Mouse (Mus musculus): Measurements from ENCODE around the gene Gm34653.
"Not testable (repeated sequence)": the region's sequence is repeated elsewhere in the genome, so short reads cannot be mapped to it uniquely, and the experiment has no call there.

DNA sequence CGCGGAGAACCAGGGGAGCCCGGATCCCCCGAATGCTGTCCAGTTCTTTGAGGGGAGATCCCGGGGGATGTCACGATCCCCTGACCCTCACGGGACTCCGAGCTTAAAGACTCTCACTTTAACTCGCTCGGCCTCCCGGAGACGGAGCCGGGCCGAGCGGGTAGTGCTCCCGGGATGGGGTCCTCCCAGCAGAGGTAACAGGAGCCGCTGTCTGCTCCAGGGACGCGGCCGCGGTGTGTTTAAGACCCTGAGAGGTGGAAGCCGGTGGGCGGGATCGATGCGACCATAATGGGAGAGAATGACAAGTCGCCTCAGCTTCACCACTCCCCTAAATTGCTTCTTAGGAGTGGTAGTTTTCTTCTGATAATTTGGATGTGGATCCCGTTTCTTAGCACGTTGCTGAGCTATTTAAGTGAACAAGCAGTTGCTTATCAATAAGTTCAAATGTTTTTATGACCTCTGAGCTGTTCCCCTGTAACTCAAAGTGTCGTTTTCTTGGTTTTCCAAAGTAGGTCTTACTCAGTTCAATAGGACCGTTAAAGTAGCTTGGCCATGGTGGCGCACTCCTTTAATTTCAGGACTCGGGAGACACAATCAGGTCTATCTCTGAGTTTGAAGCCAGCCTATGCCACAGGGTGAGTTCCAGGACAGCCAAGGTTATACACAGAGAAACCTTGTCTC lies 30.1 kb upstream of the Gm34653 start:
- not testable (repeated sequence) for TF ChIP-seq CTCF (IDR thresholded peaks at IDR 0.05; ENCODE audit: borderline replicate concordance, insufficient read depth, low read length); POLR2A (IDR thresholded peaks at IDR 0.05; ENCODE audit: low read depth, low read length)
